Mouse (Mus musculus): ENCODE results near the gene Cpne2.

The Cpne2 gene

DNA sequence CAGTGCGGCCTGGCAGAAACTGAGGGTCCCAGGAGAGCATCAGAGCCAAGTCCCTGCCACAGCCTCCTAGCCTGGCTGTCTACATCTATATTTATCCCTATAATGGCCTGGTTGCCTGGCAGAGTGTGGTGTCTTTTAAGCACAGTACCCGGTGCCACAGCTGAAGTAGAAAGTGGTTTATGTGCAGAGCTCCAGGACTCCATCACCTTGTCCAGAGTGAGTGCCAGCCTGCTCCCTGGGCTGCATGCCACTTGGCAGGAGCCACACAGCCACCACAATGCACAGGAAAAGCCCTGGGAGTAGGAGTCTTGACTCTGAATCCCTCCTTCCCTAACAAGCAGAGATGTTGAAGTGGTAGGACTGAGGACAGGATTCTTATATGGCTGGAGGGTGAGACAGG, 4.7 kb downstream of the Cpne2 start:
- no peak for DNase-seq

DNA sequence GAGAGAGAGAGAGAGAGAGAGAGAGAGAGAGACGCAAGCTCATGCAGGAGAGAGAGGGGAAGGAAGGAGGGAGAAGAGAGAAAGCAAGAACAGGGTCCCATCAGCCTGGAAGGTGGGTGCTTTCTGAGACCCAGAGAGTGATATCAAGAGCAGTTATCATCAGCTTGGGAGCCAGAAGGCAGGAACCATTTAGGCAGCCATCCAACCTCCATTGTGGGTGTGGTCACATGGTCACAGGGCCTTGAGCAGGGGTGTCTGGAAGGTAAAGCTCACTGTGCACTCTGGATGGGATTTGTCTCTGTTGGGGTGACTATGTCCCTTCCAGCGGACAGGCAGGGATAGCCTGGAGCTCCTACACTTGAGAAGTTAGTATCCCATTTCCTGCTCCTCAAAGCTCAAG, 7.2 kb downstream of the Cpne2 start:
- DNase-seq, result no peak

DNA sequence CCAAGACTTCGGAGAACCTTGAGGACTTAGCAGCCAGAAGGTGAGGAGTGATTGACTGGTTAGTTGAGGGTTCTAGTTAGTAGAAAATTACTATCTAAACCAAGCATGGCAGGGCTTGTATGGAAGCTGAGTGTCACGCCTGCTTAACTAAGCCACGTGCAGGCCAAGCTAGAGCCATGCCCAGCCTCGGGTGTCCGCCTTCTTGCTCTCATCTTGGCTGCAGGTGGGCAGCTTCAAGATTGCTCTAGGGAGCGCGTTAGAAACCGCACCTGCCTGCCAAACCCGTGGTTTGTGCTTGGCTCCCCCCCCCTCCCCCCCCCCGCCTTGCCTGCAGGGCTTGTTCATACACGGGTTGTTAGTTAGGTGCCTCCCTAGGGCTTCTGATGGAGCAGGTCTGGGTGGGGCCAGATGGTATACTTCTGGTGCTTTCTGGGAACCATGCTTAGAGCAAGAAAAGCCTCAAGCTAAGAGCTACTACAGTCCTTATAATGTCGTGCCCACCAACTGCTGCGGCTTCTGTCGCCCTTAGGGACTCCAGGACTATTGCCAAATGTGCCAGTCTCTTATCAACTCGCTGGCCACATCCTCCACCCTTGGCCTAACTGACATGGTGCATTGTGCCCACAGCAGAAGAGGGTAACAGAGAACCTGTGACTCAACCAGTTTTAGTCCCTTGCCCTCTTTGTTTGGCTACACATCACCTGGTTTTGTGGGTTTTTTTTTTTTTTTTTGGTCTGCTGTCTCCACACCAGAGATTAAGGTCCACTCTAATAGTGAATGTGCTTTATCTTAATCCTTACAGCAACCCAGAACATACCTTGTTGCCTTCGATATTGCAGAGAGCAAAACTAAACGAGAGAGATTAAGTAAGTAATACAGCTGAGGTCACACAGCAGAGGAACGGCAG, 8.4 kb downstream of the Cpne2 start:
- no peak for DNase-seq

DNA sequence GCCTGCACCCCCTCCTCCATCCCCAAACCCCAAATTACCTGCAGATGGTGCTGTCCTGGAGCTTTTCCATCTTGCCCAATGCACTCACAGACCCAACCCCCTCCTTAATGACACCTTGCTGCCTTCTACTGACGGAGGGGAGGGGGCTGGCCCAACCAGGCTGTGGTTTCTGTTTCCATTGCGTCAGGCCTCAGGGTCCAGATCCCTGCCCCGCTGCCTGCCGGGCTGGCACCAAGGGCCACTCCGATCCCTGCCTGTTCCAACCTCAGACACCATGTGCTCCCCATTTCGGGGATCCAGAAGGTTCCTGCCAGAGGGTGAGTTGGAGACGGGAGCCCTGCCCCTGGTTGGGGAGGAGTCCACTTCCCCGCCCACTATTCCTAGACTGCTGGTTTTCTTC, 11.2 kb downstream of the Cpne2 start:
- DNase-seq, result no peak

DNA sequence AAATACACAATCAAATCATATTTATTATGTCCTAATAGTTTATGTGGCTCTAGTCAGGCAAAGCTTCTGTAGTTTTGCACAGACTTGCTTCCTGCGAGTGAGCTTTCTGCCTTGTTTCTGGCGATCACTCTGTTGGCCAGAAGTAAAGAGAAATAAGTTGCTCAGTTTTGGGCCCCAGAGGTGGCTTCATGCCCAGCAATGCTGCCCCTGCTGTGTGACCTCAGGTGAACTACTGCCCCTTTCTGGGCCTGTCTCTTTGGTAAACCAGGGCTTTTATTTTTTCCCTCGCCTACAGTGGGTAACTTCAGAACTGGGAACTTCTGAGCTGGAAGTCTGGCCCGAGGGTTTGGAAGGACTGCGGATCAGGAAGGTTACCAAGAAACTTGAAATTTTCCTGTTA, 16.3 kb downstream of the Cpne2 start:
- no peak for DNase-seq

DNA sequence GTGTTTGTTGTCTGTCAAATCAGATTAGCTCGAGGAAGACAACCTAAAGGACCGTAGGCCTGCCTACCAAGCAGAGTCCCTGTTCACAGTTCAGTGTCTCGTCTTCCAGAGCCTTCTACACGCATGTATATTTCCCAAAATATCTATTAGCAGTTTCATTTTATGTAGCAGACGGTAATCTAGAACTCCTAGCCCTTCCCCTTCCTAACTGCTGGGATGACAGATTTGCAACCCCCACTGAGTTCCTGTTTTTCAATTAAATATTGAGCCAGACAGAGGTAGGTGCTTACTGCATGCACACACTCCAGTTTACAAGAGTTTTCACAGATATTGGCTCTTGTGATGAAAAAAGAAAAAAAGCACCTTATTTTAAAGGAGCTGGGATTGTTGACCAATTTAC, 16.7 kb downstream of the Cpne2 start:
- no peak for DNase-seq

DNA sequence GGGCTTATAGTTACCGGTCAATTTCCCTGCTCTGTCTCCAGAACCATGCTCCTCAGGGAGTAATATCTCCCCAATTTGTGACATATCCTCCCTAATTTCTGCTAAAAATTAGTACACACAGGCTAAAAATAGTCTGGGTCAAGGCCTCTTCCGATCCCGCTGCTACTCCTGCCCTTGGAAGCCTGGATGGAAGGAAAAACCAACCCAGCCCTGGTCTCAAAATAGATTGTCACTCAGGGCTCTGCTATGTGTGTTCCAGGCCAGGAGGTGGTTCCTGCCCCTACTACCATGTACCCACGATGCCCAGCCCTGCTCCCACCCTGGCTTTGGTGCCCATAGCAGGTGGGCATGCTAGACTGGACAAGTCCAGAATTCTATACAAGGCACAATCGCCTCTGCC, 17.2 kb downstream of the Cpne2 start:
- DNase-seq, result no peak

DNA sequence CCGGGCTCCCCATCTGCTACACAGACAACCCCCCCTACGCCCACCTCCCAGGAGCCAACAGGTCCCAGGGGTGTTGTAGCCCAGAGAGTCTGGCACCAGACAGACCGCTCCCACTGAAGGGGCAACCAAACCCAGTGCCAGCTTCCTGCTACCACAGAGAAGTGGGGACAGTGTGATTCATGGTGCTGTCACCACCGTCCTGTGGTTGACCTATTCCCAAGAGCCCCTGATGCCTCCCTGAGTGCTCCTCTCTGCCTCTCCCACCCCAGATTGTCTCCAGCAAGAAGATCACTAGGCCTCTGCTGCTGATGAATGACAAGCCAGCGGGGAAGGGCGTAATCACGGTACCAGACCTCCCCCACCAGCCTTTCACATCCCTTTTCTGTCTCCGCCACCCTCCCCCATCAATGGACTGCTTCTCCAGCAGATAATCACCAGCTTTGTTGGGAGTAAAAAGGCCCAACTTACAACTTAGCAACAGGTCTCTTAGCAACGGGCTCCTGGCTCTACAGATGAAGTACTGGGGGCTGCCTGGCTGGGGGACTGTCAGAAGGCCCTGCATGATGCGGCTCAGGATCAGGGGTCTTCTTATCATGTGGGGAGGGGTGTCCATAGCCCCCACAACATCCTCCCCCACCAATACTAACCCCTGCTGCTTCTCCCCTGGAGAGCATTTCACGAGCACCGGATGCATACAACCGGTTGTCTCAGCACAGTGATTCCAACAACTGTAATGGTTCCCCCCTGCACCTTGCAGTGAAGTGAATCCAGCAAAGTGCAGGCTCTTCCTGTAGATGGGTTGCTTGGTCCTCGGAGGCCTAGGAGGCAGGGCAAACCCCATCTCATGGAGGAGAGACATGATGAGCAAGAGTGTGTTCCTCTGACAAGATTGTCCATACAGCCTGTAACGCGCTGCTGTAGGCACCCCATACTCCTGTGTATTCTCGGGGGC, 19.0 kb downstream of the Cpne2 start:
- no peak for DNase-seq

DNA sequence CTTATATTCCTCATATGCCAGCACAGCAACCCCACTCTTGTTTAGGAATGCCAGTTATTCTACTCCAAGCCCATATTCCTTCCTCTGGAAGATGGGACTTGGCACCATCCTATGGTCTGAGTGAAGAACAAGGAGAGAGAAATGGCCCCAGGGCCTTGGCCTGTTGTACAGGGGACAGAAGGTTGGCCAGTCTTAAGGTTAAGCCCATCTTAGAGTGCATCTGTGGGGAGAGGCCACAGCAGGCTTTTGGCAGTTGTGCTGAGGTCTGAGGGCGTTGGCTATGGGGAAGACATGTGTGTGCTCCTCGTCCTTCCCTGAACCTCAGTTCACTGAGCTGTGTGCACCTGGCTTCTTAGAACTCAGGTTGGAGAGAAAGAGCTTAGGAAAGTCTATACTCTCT, 19.9 kb downstream of the Cpne2 start:
- no peak for DNase-seq

DNA sequence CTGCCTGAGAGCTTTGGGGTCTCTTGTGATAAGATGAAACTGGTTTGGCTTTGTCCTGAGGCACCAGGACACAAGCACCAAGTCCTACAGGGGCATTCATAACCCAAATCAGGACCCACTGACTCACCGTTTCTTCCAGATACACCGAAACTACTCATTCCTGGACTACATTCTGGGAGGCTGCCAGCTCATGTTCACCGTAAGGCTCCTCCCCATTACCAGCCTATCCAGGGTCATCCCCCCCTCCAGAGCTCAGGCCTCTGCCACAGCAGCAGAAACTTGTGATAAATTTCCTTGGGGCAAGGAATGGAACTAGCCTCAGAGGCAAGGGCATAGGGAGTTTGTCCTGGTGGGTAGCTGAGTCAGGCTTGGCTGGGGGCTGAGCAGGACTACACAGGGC, 24.5 kb downstream of the Cpne2 start:
- DNase-seq, result no peak

DNA sequence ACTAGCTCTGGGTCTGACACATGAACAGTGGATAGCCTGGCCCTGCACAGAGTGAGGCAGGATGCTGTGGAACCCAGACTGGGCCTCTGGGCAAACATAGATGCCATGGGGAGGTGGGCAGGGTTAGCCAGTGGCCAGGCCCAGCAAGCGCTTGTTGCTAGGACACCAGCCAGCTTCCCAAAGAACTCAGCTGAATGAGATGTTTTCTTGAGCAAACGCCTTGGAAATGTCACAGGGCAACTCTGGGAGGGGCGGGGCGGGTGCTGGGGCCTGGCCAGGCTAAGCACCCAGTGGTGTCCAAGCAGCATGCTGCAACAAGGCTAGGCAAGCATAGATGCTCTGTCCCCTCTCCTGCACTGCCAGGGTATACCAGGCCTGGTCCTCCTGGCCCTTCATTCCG, 28.5 kb downstream of the Cpne2 start:
- DNase-seq, result no peak

DNA sequence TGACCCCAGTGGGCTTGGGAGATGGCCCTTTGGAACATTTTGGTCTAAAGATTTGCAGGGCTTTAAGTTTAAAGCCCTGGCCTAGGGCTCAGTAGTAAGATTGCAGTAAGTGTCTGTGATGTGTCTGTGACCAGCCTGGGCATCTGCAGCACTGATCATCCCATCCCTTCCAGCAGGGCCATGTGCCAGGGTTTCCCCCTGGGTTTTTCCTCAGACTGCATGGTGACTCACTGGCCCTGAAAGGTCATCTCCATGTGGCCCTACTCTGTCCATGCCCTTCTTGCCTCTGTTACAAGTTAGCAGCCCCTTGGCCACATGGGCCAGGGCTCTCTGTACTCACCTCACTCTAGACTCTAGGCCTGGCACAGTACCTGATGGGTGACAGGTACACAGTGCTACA, 31.6 kb downstream of the Cpne2 start:
- DNase-seq, result no peak

DNA sequence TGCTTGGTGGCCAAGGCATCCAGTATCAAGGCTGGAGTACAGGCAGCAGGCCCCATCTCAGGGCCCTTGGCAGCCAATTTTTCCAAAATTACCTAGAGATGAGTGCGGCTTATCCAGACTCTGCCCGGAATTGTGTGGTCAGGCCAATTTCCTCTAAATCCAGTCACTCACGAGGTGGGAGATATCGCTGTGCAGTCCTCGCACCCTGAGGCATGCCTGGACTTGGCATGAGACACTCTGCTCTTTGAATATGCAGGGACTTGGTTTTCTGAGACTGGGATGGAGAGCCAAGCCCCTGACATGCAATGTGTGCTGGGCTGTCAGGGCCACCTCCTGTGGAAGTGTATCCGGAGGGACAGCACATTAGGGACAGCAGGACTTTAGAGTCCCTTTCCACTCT, 33.2 kb downstream of the Cpne2 start:
- DNase-seq, result no peak

DNA sequence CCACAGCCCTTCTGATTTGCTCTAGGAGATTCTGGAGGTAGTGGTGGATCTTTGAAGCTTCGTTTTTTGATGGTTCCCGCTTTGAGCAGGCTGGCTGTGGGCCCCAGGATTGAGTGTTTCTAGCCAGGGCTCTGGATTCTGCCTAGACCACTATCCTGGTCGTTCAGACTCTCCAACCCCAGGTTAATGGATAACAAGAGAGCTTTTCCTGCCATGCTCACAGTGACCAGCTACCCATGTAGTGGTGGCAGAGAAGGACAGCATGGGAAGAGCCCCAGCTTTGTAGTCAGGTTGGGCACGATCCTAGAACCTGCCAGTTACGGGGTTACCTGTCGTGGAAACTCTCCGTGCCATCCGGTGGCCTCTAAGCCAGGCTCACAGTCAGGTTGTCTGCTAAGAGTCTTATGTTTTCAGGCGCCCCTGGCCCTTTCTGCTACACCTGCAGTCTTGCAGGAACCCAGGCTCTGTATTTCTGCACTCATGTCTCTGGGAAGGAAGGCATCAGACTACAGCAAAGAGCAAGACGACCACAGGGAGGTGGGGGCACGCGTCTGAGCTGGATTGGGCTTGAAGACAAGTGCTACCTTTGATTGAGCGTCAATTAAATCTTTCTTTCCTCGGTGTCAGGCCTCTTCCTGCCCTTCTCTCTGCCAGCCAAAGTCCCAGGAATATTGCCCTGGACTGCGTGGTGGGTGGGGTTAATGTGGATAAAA, 33.8 kb downstream of the Cpne2 start:
- DNase-seq, result no peak

DNA sequence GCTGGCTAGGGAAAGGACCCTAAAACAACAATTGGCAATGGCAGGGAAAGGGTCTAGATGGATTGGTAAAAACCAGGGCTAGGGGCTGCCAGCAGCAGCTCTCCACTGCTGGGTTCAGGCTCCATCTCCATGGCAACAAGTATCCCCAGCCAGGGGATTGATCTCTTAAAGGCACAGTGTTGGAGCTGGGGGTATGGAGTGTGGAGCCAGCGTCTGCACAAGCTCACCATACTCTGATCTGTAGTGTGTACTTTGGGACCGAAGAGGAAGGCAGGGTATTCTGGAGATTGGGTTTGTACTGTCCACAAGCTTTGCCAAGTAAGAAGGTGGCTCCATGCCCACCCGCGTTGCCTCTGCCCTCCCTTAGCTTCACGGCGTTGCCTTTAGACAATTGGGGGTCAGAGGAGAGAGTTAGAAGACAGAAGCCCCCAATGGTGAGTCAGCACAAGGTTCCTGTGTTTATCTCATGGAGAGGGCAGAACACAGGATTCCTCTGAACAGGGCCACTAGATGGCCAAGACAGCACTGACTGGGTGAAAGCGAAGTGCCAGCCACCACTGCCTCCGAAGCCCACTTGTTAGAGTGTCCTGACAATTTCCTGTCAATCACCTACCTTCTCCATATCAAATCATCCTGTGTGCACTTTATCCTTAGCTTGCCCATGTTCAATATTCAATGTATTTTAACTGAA, 34.5 kb downstream of the Cpne2 start:
- no peak for DNase-seq

DNA sequence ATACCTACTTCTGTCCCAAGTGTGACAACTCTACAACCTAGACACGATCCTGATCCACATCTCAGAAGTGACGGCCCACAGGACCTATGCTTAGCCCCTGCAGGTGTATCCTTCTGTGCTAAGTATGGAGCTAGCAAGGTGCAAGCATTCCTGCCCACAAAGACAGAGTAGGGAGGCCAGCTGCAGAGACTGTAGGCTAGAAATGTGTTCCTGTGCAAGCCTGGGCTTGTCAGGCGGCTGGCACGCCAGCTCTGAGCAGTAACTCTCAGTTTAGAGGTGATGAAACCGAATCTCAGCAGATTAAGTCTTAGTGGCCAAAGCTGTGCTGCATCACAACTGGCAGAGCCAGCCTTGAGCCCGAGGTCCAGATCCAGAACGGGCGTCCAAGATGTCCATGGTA, 35.3 kb downstream of the Cpne2 start:
- DNase-seq, result no peak

DNA sequence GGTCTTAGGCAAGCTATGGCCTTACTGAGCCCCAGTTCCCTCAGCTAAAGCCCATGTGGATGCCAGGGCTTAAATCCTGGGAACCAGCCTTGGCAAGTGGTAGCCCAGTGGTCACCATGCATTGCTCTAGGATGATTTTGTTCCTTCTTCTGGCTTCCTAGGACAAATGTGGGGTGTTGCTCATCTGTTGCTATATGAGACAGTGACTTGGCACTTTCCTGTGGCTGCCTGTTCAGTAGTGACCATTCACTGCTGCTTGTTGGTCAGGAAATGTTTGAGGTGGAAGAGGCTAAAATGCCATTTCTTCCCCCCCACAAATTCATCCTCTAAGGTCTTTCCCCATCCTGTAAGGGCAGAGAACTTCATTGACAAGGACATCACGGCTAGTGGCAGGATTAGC, 36.6 kb downstream of the Cpne2 start:
- no peak for DNase-seq

DNA sequence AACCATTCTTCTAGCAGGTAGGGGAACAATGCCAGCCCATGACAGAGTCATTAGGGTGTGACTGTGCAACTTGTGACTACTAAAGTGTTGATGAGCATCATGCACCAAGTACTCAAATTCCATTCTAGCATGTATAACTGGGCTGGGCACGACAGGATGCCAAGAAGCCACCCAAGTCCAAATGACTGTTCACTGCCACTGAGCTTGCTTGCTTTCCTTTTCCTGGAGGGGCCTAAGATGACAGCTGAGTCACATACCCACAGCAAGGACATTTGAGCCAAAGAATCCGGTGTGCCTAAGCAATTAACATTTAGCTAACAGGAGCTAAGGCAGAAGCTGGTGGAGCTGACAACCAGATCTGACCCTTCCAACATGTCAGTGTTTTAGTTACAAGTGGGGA, 39.1 kb downstream of the Cpne2 start:
- no peak for DNase-seq

DNA sequence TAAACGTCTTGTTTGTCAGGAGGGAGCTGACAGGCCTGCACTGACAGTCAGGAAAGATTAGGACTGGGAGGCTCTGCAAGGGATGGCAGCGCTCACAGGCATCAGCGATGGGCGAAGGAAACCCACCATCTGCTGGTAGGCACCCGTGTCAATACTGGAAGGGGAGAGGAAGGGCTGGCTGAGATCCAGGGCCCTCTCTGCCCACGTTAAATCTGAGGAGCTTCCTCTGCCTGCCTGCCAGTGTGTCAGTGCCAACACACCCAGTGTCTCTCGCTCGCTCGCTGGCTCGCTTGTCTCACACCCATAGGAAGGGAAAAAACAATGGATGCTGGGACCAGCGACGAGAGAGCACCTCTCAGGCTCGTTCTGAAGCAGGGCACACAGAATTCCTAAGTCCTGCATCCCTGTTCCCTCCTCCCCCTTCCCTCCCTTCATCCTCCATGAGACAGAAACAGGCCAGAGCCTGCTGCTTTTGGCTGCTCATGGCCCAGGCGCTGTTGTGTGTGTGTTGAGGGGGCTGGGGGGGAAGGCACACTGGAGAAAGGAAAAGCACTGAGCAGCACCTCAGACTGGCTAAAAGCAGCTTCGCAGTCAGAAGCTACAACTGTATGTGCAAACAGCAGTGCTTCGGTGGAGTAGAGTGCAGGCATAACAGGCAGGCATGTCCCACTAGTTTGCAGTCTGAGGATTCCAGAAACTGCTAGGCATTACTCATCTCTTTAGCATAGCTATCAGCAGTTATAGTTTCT, 41.5 kb downstream of the Cpne2 start:
- DNase-seq, result no peak

DNA sequence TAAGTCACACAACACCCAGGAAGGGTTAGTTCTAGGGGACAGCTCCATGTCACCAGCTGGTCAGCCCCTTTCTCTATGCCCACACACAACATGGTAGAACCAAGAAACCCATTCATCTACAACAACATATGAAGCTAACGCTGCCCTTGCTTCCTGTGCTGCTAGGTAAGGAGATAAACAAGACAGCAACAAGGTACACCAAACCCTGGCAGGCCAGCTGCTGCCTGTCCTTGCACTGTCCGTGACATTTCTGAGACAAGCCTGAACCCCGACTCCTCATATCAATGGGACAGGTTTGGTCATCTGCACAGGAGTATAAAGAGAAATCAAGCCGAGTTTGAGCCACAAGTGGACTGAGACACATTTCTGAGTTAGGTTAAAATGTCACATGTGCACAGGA, 42.4 kb downstream of the Cpne2 start:
- no peak for DNase-seq

DNA sequence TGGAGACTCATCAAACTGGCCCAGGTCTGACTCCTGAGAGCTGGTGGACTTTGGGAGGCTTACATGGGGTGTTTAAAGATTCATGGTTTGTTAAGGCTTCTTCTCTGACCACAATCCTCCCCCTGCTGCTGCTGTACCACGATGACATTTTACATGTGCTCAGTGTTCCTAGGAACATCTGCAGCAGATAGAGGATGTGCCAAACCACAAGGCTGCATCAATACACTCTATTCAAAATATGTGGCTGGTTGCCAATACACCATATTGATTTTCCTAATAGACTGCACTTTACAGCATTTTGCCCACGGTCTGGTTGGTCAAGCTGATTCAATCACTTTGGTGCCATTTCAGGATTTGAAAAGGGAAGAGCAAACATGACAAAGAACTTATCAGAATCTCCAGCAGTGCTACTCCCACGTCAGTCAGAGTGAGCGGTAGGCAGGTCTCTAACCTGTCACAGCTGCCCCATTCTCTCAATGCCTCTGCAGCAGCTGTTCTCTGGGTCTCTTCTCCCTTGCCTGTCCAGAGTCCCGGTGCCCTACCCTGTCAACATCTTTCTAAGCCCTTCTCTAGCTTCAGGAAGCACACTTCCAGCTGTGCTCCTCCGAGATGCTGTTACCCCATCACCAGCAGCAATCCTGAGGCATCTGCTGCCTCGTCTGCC, 49.2 kb downstream of the Cpne2 start:
- no peak for DNase-seq
